Mouse (Mus musculus): ENCODE data around the gene Scn7a. TPM values are rescaled to one million over a fixed set of nuclear protein-coding genes. Genes with fewer than 3 reads are reported as not detected.

Gene Scn7a
- polyA plus RNA-seq, 1 experiment = not detected

DNA sequence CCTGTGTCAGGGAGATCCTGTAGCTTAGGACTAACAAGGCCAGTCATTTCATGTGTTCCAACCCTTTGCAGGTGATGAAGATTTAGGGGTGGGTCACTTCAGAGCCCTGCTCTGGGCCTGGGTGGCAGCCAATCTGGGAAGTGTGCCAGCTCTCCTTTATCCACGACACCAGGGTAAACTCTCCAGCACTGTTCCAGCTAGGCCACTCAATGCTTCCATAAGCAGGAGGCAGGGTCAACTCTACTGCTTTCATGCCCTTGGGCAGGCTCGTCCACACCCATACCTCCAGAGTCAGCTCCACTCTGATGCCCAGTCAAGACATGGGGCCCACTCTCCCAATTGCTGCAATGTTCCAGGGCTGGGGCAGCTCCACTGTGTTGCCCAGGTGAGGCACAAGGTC lies 129.3 kb downstream of the Scn7a start:
- no peak for TF ChIP-seq GATA1 (IDR thresholded peaks at IDR 0.05; ENCODE audit: low read length)

- TF ChIP-seq GATA1 (IDR thresholded peaks at IDR 0.05; ENCODE audit: low read length) = no peak
These were observed 140.3 kb downstream of the Scn7a start for GRCm38 (mm10) chr2:66644384-66644783.

- no peak for TF ChIP-seq GATA1 (IDR thresholded peaks at IDR 0.05; ENCODE audit: low read length)
These were observed 149.9 kb downstream of the Scn7a start, which contains the start of gene Scn9a for GRCm38 (mm10) chr2:66634580-66635359. Scn9a (minus strand) TSS chr2:66634962.

DNA sequence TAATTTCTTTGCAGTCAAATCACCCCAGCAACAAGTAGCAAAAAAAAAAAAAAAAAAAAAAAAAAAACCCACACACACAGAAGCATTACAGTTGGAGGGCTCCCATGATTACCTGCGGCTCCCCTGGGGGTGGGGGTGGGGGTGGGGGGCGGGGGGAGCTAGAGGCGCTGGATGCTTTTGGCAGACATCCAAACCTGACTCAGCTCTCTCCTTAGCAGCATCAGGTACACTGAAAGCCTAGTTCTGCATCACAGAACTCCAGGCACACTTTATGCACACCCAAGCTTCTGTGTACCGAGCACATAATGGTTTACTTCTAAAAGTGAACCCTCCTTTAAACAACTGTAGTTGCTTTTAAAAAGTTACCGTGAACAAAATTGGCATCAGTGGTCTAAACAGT lies 152.0 kb downstream of the Scn7a start:
- no peak for TF ChIP-seq GATA1 (IDR thresholded peaks at IDR 0.05; ENCODE audit: low read length)

Other genes starting within 250 kb of the Scn7a start
- not detected in 2 replicates for gene Scn9a, start 150.0 kb downstream of the Scn7a start, polyA plus RNA-seq (2012)

Measured in G1E-ER4 (cell line).